Mouse (Mus musculus): ENCODE results near the gene Mthfd1l.

GRCm38 (mm10) chr10:4121197-4121596 is 148.3 kb downstream of the Mthfd1l start:
- TF ChIP-seq POLR2A (IDR thresholded peaks at IDR 0.05; ENCODE audit: insufficient read depth, low read length) (no peak), CTCF (IDR thresholded peaks at IDR 0.05; ENCODE audit: low read depth, low read length) (no peak), EP300 (IDR thresholded peaks at IDR 0.05; ENCODE audit: insufficient read depth, low read depth, low read length) (no peak)
